Mouse (Mus musculus) bone marrow, adult 2 months (tissue): ENCODE measurements around the gene Kcmf1. TPM values are rescaled to one million over a fixed set of nuclear protein-coding genes. Genes with fewer than 3 reads are reported as not detected.

Experiments
- H3K27ac ChIP-seq: fragments of 200-500 bp; 2 replicates; pipeline ENCODE4 v1.5.1; 2012; ENCODE audit warnings: low read depth, mild to moderate bottlenecking, control low read depth, inconsistent platforms, low read length; ENCODE audit not compliant: control insufficient read depth, poor library complexity, insufficient read depth
- H3K4me1 ChIP-seq: fragments of 200-500 bp; 2 replicates; pipeline ENCODE4 v1.6.1; 2011; ENCODE audit warnings: low read length; ENCODE audit not compliant: control insufficient read depth, insufficient read depth
- H3K4me3 ChIP-seq: fragments of 200-500 bp; replicated peaks from 2 replicates; pipeline ENCODE3; 2011; ENCODE audit warnings: mild to moderate bottlenecking, low read depth, low read length, control low read depth; ENCODE audit not compliant: control insufficient read depth
- CTCF ChIP-seq: fragments of 200-500 bp; IDR thresholded peaks from 2 replicates; pipeline ENCODE4 v1.5.1; 2011; ENCODE audit warnings: low read length, control low read depth; ENCODE audit not compliant: control insufficient read depth, insufficient read depth
- POLR2A ChIP-seq: fragments of 200-500 bp; IDR thresholded peaks from 2 replicates; pipeline ENCODE4 v1.6.1; 2011; ENCODE audit warnings: low read depth, mild to moderate bottlenecking, control low read depth, low read length, borderline replicate concordance; ENCODE audit not compliant: control insufficient read depth
- WGBS: fragments of 180-500 bp; shearing (Covaris S2); methylation state at CpG from one replicate; pipeline ENCODE4 v1.1.7; 2018; 5-methylcytosine and 5-hydroxymethylcytosine counted together
- polyA plus RNA-seq: library from polyadenylated mRNA; stranded (reverse); fragments of >200 nt; gene quantifications from 2 replicates; pipeline ENCODE4 v1.2.4, GENCODE M21; 2011; ENCODE audit warnings: low replicate concordance; ENCODE audit not compliant: missing spikeins, insufficient read depth, insufficient read length

The Kcmf1 gene
- polyA plus RNA-seq, 1 experiment = 51.4 TPM

DNA sequence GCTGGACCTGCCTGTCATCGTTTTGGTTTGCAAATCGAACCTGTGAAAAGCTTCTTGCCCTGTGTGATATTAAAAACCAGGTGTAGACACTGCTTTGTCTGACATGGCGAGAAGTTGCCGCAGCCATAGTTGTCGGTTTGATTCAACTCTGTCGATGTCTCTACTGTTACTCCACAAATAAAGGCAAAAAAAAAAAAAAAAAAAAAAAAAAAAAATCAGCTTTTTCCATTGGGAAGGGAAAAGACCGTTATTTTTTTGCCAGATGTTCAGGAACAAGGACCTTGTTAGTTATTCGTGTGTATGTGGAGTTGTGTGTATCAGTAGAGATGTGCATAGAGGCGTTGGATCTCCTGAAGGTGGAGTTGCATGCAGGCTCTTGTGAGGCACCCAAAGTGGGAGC, 74.0 kb downstream of the Kcmf1 start:
- Histone ChIP-seq H3K4me3 (no peak overlapping the region), H3K27ac (no peak overlapping the region), H3K4me1 (no peaks in the 10 kb centered on the region)
- TF ChIP-seq CTCF (no peak), POLR2A (no peak)
- WGBS = 70% methylated on average over 9 of the region's 9 CpGs

DNA sequence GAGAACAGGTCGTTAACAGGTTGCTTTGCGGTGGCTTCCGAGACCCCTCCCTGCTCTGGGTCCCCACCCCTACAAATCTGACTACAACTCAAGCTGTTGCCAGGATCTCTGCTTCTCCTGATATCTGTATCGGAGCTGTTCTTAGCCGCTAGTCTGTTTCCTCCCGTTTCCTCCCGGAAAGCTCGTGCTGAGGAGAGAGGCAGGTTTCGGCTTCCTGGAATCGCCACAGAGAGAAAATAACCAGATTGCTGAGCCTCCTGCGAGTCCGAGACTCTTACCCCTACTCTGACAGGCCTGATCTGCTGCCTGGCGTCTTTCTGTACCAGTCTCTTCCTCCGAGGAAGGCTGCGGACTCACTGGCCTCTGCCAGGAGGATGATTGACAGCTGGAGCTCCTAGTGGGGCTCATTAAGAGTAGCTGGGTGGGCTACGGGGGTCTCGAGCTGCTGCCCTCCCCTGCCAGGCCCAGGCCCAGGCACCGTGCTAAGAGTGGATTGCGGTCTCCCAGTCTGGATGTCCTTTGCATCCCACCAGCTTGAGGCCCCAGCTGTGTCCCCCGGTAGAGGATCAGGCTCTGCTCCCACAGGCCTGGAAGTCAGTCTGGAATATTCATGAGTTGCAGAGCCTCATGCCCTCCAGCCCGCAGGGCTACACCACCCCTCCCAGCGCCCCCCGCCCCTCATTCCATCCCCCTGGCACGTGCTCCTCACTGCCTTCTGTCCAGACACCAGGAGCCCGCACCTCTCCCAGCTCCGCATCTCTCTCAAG, 74.6 kb downstream of the Kcmf1 start:
- no peak overlapping the region for H3K27ac ChIP-seq
- TF ChIP-seq CTCF (no peak), POLR2A (no peak)
- no peaks in the 10 kb centered on the region for H3K4me1 ChIP-seq
- no peak overlapping the region for H3K4me3 ChIP-seq
- WGBS = 24% methylated on average over 26 of the region's 26 CpGs

DNA sequence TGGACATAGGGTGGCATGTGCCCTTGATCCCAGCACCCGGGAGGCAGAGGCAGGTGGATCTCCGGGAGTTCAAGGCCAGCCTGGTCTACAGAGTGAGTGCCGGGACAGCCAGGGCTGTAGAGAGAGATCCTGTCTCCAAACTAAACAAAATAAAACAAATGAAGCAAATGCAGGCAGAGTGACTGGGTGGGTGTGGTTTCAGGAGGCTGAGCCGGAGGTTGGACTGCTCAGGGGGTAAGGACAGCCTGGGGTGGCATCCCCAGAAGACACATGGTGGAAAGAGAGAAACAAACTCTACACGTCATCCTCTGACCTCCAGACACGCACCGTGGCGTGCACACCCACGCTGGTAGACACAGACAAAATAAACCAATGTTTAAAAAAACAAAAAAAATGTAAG, 86.3 kb downstream of the Kcmf1 start:
- Histone ChIP-seq H3K27ac (no peak overlapping the region), H3K4me3 (no peak overlapping the region), H3K4me1 (no peaks in the 10 kb centered on the region)
- 75% methylated on average over 9 of the region's 9 CpGs for WGBS
- TF ChIP-seq POLR2A (no peak), CTCF (no peak)

DNA sequence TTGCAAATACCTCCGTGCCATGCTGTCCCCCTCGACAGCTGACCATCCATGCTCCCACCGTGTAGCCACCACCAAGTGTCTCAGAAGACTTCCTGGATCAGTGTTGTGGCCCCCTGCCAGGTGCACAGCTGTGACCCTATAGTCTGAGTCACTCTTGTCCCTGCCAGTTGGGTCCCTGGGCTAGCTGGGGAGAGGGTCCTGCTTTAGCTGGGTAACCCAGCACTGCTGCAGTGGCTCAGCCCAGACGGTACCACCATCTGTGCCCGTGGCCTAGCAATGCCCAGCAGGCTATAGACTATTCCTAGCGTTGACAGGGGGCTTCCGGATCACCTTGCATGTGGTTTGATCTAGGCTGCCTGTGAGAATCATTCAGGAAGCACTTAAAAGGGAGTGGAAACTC, 89.5 kb downstream of the Kcmf1 start:
- TF ChIP-seq POLR2A (no peak), CTCF (no peak)
- Histone ChIP-seq H3K4me1 (no peaks in the 10 kb centered on the region), H3K27ac (no peak overlapping the region), H3K4me3 (no peak overlapping the region)
- WGBS = 6% methylated on average over 7 of the region's 7 CpGs

DNA sequence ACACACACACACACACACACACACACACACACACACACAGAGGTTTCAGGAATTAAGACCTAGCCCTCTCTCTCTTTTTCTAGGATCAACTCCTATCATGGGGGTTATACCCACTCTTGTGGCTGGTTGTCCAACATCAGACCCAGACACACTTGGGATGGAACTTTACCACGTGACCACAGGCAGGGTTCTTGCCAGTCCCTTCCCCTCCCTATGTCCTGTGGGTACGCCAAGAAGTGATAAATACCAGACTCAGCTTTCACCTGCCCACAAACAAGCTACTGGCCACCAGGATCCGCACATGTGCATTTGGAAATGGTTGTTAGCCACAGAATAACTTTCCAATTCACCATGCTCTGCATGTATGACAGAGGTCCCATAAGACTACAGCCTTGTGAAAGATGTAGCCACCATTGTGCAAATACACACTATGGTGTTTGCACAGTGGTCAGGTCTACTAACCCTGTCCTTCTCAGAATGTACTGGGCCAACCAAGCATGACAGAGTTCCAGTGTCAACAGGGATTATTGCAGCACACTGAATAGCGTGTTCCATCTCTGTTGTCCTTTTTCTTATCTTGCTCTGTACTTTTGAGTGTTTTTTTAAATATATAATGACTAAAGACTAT, 90.1 kb downstream of the Kcmf1 start:
- TF ChIP-seq CTCF (no peak), POLR2A (no peak)
- Histone ChIP-seq H3K27ac (no peak overlapping the region), H3K4me1 (no peaks in the 10 kb centered on the region), H3K4me3 (no peak overlapping the region)
- 29% methylated on average over 4 of the region's 4 CpGs for WGBS

DNA sequence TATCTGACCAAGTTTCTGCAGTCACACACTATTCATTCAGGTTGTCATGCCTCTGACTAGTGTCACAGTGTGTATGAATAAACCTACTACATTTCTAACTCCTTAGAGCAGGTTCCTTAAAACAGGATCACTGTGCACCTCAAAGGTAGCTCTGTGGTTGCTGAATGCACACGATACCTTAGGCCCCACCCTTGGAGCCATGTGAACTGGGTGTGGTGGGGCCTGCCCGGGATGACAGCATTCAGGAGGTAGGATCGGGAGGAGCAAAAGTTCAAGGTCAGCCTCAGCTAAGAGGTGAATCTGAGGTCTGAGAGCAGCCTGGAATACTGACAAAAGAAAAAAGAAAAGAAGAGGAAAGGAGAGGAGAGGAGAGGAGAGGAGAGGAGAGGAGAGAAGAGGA, 91.4 kb downstream of the Kcmf1 start:
- WGBS = 74% methylated on average over 3 of the region's 3 CpGs
- no peak overlapping the region for H3K4me3 ChIP-seq
- no peak overlapping the region for H3K27ac ChIP-seq
- TF ChIP-seq POLR2A = no peak
- no peaks in the 10 kb centered on the region for H3K4me1 ChIP-seq

DNA sequence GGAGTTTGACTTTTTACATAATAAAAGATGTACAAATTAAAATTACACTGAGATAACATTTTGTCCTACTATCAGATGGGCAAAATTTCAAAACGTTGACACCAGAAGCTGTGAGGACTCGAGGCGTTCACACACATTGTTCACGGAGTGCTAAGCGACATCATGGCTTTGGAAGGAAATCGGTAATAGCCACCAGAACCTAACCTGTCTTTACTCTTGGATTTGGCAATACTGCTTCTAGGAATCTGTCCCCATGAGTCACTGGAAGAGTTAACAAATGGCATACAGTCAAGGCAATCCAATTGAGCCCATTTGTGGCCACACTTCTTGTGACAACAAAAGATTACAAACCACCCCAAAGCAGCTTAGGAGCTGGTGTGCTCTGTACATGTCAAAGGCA, 96.1 kb downstream of the Kcmf1 start:
- H3K27ac ChIP-seq = no peak overlapping the region
- H3K4me1 ChIP-seq = no peaks in the 10 kb centered on the region
- no peak overlapping the region for H3K4me3 ChIP-seq
- WGBS = 86% methylated on average over 6 of the region's 6 CpGs
- TF ChIP-seq POLR2A (no peak), CTCF (no peak)

DNA sequence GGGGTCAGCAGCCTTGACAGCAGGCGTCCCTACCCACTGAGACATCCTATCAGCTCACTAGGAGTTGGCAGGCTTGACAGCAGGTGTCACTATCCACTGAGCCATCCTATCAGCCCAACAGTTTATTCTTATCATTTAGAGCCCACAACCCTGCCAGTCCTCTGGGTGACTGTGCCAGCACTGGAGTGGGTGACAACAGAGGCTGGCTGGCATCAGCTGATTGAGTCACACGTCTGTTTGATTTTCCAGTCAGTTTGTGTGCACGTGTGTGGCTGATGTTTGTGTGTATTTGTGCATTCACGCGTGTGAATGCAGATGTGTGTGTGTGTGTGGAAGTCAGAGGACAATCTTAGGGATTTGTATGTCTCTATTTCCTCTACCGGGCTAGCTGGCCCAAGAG, 97.7 kb downstream of the Kcmf1 start:
- H3K27ac ChIP-seq = no peak overlapping the region
- TF ChIP-seq CTCF (no peak), POLR2A (no peak)
- H3K4me3 ChIP-seq = no peak overlapping the region
- 80% methylated on average over 6 of the region's 6 CpGs for WGBS
- H3K4me1 ChIP-seq = no peaks in the 10 kb centered on the region
